In genomic region chr10:39370786-39371221, GRCm38 (mm10) we compare ENCODE assay signal across 8 mouse cellular contexts. TPM values are rescaled to one million over a fixed set of nuclear protein-coding genes. Genes with fewer than 3 reads are reported as not detected.
DNase-seq lines count a peak whose midpoint lies in the region; ATAC-seq and TF ChIP-seq lines count a peak whose summit lies in the region.

No protein-coding gene starts in this region.

- TF ChIP-seq POLR2A in lung, adult 2 months (IDR thresholded peaks at IDR 0.05; ENCODE audit: borderline replicate concordance, extremely low read depth, low read depth, low read length): no peak
- TF ChIP-seq POLR2A in embryonic fibroblast, embryonic 13.5 days (IDR thresholded peaks at IDR 0.05; ENCODE audit: low read depth, low read length): 0 out of 2 replicates have a peak, but pooled peaks have one; percentile 31

- H3K4me1 ChIP-seq in lung, adult 2 months (ENCODE audit: control insufficient read depth, insufficient read depth, low read length): peaks cover 11% of the 10 kb centered on the region
- H3K4me1 ChIP-seq in embryonic fibroblast, embryonic 13.5 days (ENCODE audit: control insufficient read depth, insufficient read depth, low read length): no peaks in the 10 kb centered on the region; the same call in 1 of the 2 replicates
- H3K4me1 ChIP-seq in intestine, embryonic 15.5 days (replicated peaks): peaks cover 7% of the 10 kb centered on the region
- H3K4me1 ChIP-seq in stomach, postnatal 0 days (replicated peaks; ENCODE audit: control insufficient read depth, insufficient read depth): no peaks in the 10 kb centered on the region

- peak overlapping the region; percentile 86 for H3K4me2 ChIP-seq in intestine, embryonic 15.5 days (replicated peaks)
- peak overlapping the region; percentile 74 for H3K4me2 ChIP-seq in stomach, postnatal 0 days (replicated peaks; ENCODE audit: low read depth)

- no peaks in the 10 kb centered on the region for H3K27me3 ChIP-seq in intestine, embryonic 15.5 days (replicated peaks)
- no peaks in the 10 kb centered on the region for H3K27me3 ChIP-seq in stomach, postnatal 0 days (ENCODE audit: control insufficient read depth, insufficient read depth, low read length)

- WGBS in lung, adult 2 months: 15% methylated on average over 8 of the region's 8 CpGs
- WGBS in intestine, embryonic 15.5 days: 6% methylated on average over 8 of the region's 8 CpGs
- 11% methylated on average over 8 of the region's 8 CpGs for WGBS in stomach, postnatal 0 days

- no peaks in the 10 kb centered on the region for H3K36me3 ChIP-seq in intestine, embryonic 15.5 days
- no peaks in the 10 kb centered on the region for H3K36me3 ChIP-seq in stomach, postnatal 0 days (ENCODE audit: control insufficient read depth, insufficient read depth, low read length)

- no peak for TF ChIP-seq EP300 in stomach, postnatal 0 days (optimal IDR thresholded peaks at IDR 0.05)

- peak overlapping the region; percentile 68 for H3K4me3 ChIP-seq in lung, adult 2 months (replicated peaks; ENCODE audit: extremely low read depth, low read depth, low read length)
- H3K4me3 ChIP-seq in embryonic fibroblast, embryonic 13.5 days (ENCODE audit: insufficient read depth, low read length): peak overlapping the region; percentile 82
- peak overlapping the region; percentile 96 for H3K4me3 ChIP-seq in intestine, embryonic 15.5 days (replicated peaks)
- peak overlapping the region; percentile 71 for H3K4me3 ChIP-seq in stomach, postnatal 0 days (ENCODE audit: low read depth, low read length)

- H3K9me3 ChIP-seq in intestine, embryonic 15.5 days: no peaks in the 10 kb centered on the region
- H3K9me3 ChIP-seq in stomach, postnatal 0 days (ENCODE audit: control insufficient read depth, low read length): no peaks in the 10 kb centered on the region

- DNase-seq in lung, adult 2 months: peak; percentile 20
- DNase-seq in lung, postnatal 4 days: no peak
- DNase-seq in adrenal gland, postnatal 36 days: peak; percentile 54 to 66
- peak; percentile 48 for DNase-seq in lung, postnatal 36 days
- no peak for DNase-seq in stomach, postnatal 0 days (ENCODE audit: low spot score)
- DNase-seq in gastrocnemius, postnatal 4 days (ENCODE audit: low spot score in 2 of 2): no peak

- peak overlapping the region; percentile 90 for H3K9ac ChIP-seq in intestine, embryonic 15.5 days
- H3K9ac ChIP-seq in stomach, postnatal 0 days (ENCODE audit: low read length): peak overlapping the region; percentile 88

- peak overlapping the region; percentile 41; the same call in 1 of the 2 replicates for H3K27ac ChIP-seq in embryonic fibroblast, embryonic 13.5 days (ENCODE audit: insufficient read depth, low read length)
- H3K27ac ChIP-seq in intestine, embryonic 15.5 days: peak overlapping the region; percentile 89; the same call in 1 of the 2 replicates
- H3K27ac ChIP-seq in stomach, postnatal 0 days (replicated peaks): no peak overlapping the region

- ATAC-seq in intestine, embryonic 15.5 days: peak; percentile 52
- peak; percentile 2; the same call in 1 of the 2 replicates for ATAC-seq in stomach, postnatal 0 days (ENCODE audit: low FRiP score, low TSS enrichment)

- no peak for TF ChIP-seq CTCF in lung, adult 2 months (IDR thresholded peaks at IDR 0.05; ENCODE audit: insufficient read depth, low read length)
- no peak for TF ChIP-seq CTCF in embryonic fibroblast, embryonic 13.5 days (IDR thresholded peaks at IDR 0.05; ENCODE audit: borderline replicate concordance, insufficient read depth, low read length)
- TF ChIP-seq CTCF in stomach, postnatal 0 days (IDR thresholded peaks at IDR 0.05; ENCODE audit: low read depth): no peak

RNA-seq across cellular contexts. Expression of gene Fyn, which starts 2.1 kb away (rescaled TPM):
- polyA plus RNA-seq in lung, adult 2 months (2012; rRNA removed): 26.0 and 29.2 TPM in 2 replicates
- 10 to 100 TPM; 44.8 to 69.9 TPM for total RNA-seq in adrenal gland, postnatal 36 days (2021)
- polyA plus RNA-seq in embryonic fibroblast, embryonic 13.5 days (2011; ENCODE audit: insufficient read length, low read depth, missing spikeins): 56.4 and 64.6 TPM in 2 replicates
- 21.3 and 23.4 TPM in 2 replicates for polyA plus RNA-seq in intestine, embryonic 15.5 days (2015; fragmentation: Nextera tagmentation; extraction: Ambion mirVana)
- 12.5 and 12.6 TPM in 2 replicates for polyA plus RNA-seq in stomach, postnatal 0 days (2015; fragmentation: Nextera tagmentation; extraction: Ambion mirVana)
- total RNA-seq in gastrocnemius, postnatal 4 days (2021): 10 to 100 TPM; 53.4 to 54.3 TPM

Comparison
In these comparisons a context has a peak if more than half of its experiments do, and no peak if none do; other contexts are left out.
1. DNase-seq: peak in lung, adult 2 months (single experiment), adrenal gland, postnatal 36 days (2 of 2) and lung, postnatal 36 days (single experiment); none in lung, postnatal 4 days (0 of 2), stomach, postnatal 0 days (single experiment) and gastrocnemius, postnatal 4 days (0 of 2).
2. Peak in every context shown above with its lines, with median percentiles within 50 percentile points of each other: H3K4me3 ChIP-seq.